Mouse (Mus musculus) CH12.LX (cell line): ENCODE data around the gene Pink1. TPM values are rescaled to one million over a fixed set of nuclear protein-coding genes. Genes with fewer than 3 reads are reported as not detected.

ENCODE experiments used
- DNase-seq: peaks from one replicate; pipeline ENCODE4 v3.0.0-alpha.2; 2013; ENCODE audit errors: extremely low read depth
- H3K27ac ChIP-seq: 2 replicates; pipeline ENCODE4 v1.5.1; 2012; ENCODE audit warnings: low read depth, mild to moderate bottlenecking, control low read depth, moderate library complexity; ENCODE audit not compliant: insufficient read depth
- H3K27me3 ChIP-seq: replicated peaks from 2 replicates; pipeline ENCODE3; 2012; ENCODE audit warnings: inconsistent platforms
- H3K36me3 ChIP-seq, 2 experiments: replicated peaks in 1 of 2; 2 replicates each; pipeline versions ENCODE3 to v1.6.1; 2012; ENCODE audit warnings: inconsistent platforms in 1 of 2, low read length in 1 of 2, mild to moderate bottlenecking in 1 of 2, mixed read lengths in 1 of 2, moderate library complexity in 1 of 2; ENCODE audit not compliant: control insufficient read depth in 1 of 2, insufficient read depth in 1 of 2
- H3K4me1 ChIP-seq, 2 experiments: 2 replicates each; pipeline ENCODE4 v1.6.1; 2012; ENCODE audit warnings: inconsistent platforms in 1 of 2, moderate library complexity in 1 of 2; ENCODE audit not compliant: insufficient read depth in 2 of 2, control insufficient read depth in 1 of 2
- H3K4me2 ChIP-seq: 2 replicates; pipeline ENCODE4 v1.6.1; 2012; ENCODE audit warnings: low read depth, mild to moderate bottlenecking, control low read depth; ENCODE audit not compliant: poor library complexity, insufficient read depth, severe bottlenecking
- H3K4me3 ChIP-seq, 3 experiments: fragments of 150-350 bp in 1 of 3; sonication (generic) in 1 of 3; replicated peaks in 1 of 3; 2 replicates each; pipeline versions ENCODE3 to v1.5.1; 2011 to 2012; ENCODE audit warnings: low read depth in 2 of 3, low read length in 2 of 3, mild to moderate bottlenecking in 2 of 3, moderate library complexity in 2 of 3, control low read depth in 1 of 3, improper control_type of control experiment in 1 of 3, inconsistent platforms in 1 of 3, mixed read lengths in 1 of 3; ENCODE audit not compliant: poor library complexity in 1 of 3
- H3K79me2 ChIP-seq: replicated peaks from 2 replicates; pipeline ENCODE4 v1.6.1; 2012; ENCODE audit warnings: mild to moderate bottlenecking, moderate library complexity; ENCODE audit not compliant: control insufficient read depth, poor library complexity, insufficient read depth, severe bottlenecking; ENCODE audit errors: extremely low read depth
- H3K9ac ChIP-seq: 2 replicates; pipeline ENCODE4 v1.6.1; 2012; ENCODE audit warnings: low read depth, mild to moderate bottlenecking, control low read depth, moderate library complexity; ENCODE audit not compliant: insufficient read depth
- H3K9me3 ChIP-seq: replicated peaks from 2 replicates; pipeline ENCODE3; 2012; ENCODE audit warnings: low read length, inconsistent platforms, mixed read lengths
- CHD1 ChIP-seq: IDR thresholded peaks from 2 replicates; pipeline ENCODE4 v1.6.1; 2012; ENCODE audit warnings: low read depth, low read length, improper control_type of control experiment, inconsistent platforms
- CHD2 ChIP-seq: IDR thresholded peaks from 2 replicates; pipeline ENCODE4 v1.6.1; 2011; ENCODE audit warnings: low read length, improper control_type of control experiment
- CTCF ChIP-seq, 2 experiments: IDR thresholded peaks in 1 of 2; conservative IDR thresholded peaks in 1 of 2; 2 replicates each; pipeline ENCODE4 v1.5.1; 2011 to 2012; ENCODE audit warnings: low read depth in 2 of 2, low read length in 2 of 2, improper control_type of control experiment in 1 of 2, inconsistent platforms in 1 of 2, mild to moderate bottlenecking in 1 of 2, moderate library complexity in 1 of 2
- E2F4 ChIP-seq: IDR thresholded peaks from 2 replicates; pipeline ENCODE4 v1.6.1; 2011; ENCODE audit warnings: low read depth, low read length, improper control_type of control experiment; ENCODE audit not compliant: insufficient replicate concordance
- ETS1 ChIP-seq: conservative IDR thresholded peaks from 2 replicates; pipeline ENCODE4 v1.6.1; 2012; ENCODE audit warnings: low read depth, mild to moderate bottlenecking, inconsistent platforms, low read length, improper control_type of control experiment, moderate library complexity
- HCFC1 ChIP-seq: IDR thresholded peaks from 2 replicates; pipeline ENCODE4 v1.6.1; 2012; ENCODE audit warnings: low read depth, mild to moderate bottlenecking, inconsistent platforms, low read length, improper control_type of control experiment
- JUND ChIP-seq: conservative IDR thresholded peaks from 2 replicates; pipeline ENCODE4 v1.6.1; 2011; ENCODE audit warnings: low read depth, low read length, improper control_type of control experiment
- MAX ChIP-seq: IDR thresholded peaks from 2 replicates; pipeline ENCODE4 v1.6.1; 2011; ENCODE audit warnings: low read length, improper control_type of control experiment
- MAZ ChIP-seq: IDR thresholded peaks from 2 replicates; pipeline ENCODE4 v1.6.1; 2012; ENCODE audit warnings: low read depth, mild to moderate bottlenecking, inconsistent platforms, low read length, improper control_type of control experiment, moderate library complexity
- MYC ChIP-seq: IDR thresholded peaks from 2 replicates; pipeline ENCODE4 v1.6.1; 2011; ENCODE audit warnings: low read depth, mild to moderate bottlenecking, improper control_type of control experiment, low read length
- NELFE ChIP-seq: IDR thresholded peaks from 2 replicates; pipeline ENCODE4 v1.6.1; 2011; ENCODE audit warnings: low read depth, low read length, improper control_type of control experiment
- NRF1 ChIP-seq: IDR thresholded peaks from 2 replicates; pipeline ENCODE4 v1.6.1; 2014; ENCODE audit warnings: low read depth, mild to moderate bottlenecking, inconsistent platforms, low read length, improper control_type of control experiment, moderate library complexity
- PAX5 ChIP-seq: IDR thresholded peaks from 2 replicates; pipeline ENCODE4 v1.6.1; 2012; ENCODE audit warnings: low read length, inconsistent platforms, mixed read lengths
- POLR2A ChIP-seq: IDR thresholded peaks from 2 replicates; pipeline ENCODE4 v1.6.1; 2011; ENCODE audit warnings: low read depth, mild to moderate bottlenecking, improper control_type of control experiment, low read length
- POLR2AphosphoS2 ChIP-seq: IDR thresholded peaks from 2 replicates; pipeline ENCODE4 v1.6.1; 2011; ENCODE audit warnings: low read depth, low read length, improper control_type of control experiment
- RAD21 ChIP-seq: IDR thresholded peaks from 2 replicates; pipeline ENCODE4 v1.6.1; 2011; ENCODE audit warnings: low read depth, mild to moderate bottlenecking, low read length, improper control_type of control experiment, moderate library complexity
- RCOR1 ChIP-seq: conservative IDR thresholded peaks from 2 replicates; pipeline ENCODE4 v1.6.1; 2012; ENCODE audit warnings: low read depth, mild to moderate bottlenecking, inconsistent platforms, low read length, improper control_type of control experiment
- SIN3A ChIP-seq: IDR thresholded peaks from 2 replicates; pipeline ENCODE4 v1.6.1; 2012; ENCODE audit warnings: low read length, improper control_type of control experiment, inconsistent platforms
- SMC3 ChIP-seq: IDR thresholded peaks from 2 replicates; pipeline ENCODE4 v1.6.1; 2011; ENCODE audit warnings: low read depth, low read length, improper control_type of control experiment
- UBTF ChIP-seq: IDR thresholded peaks from 2 replicates; pipeline ENCODE4 v1.6.1; 2012; ENCODE audit warnings: low read depth, mild to moderate bottlenecking, inconsistent platforms, low read length, improper control_type of control experiment, moderate library complexity
- USF2 ChIP-seq: conservative IDR thresholded peaks from 2 replicates; pipeline ENCODE4 v1.6.1; 2011; ENCODE audit warnings: low read depth, low read length, improper control_type of control experiment
- ZC3H11A ChIP-seq: IDR thresholded peaks from 2 replicates; pipeline ENCODE4 v1.6.1; 2012; ENCODE audit warnings: low read depth, mild to moderate bottlenecking, inconsistent platforms, low read length, improper control_type of control experiment
- ZKSCAN1 ChIP-seq: IDR thresholded peaks from 2 replicates; pipeline ENCODE4 v1.6.1; 2012; ENCODE audit warnings: low read depth, inconsistent platforms, low read length, improper control_type of control experiment, borderline replicate concordance
- ZMIZ1 ChIP-seq: IDR thresholded peaks from 2 replicates; pipeline ENCODE4 v1.6.1; 2012; ENCODE audit warnings: low read depth, mild to moderate bottlenecking, inconsistent platforms, low read length, improper control_type of control experiment
- ZNF384 ChIP-seq: IDR thresholded peaks from 2 replicates; pipeline ENCODE4 v1.6.1; 2012; ENCODE audit warnings: low read depth, low read length, improper control_type of control experiment, inconsistent platforms
- dilution Hi-C: fragments of 300-500 bp; cut with MboI; formaldehyde crosslinking; loops from 2 replicates; pipeline ENCODE4 v1.14.3; 2020; ENCODE audit warnings: low sequenced_read_pairs; ENCODE audit not compliant: extremely low pct_unique_long_range_greater_than_20kb, extremely low pct_ligation_motif_present
- in situ Hi-C: fragments of 300-500 bp; cut with MboI; formaldehyde crosslinking; loops from 3 replicates; pipeline ENCODE4 v1.14.3; 2019; ENCODE audit warnings: low sequenced_read_pairs, low pct_ligation_motif_present, low pct_unique_long_range_greater_than_20kb, mixed read lengths
- polyA plus RNA-seq: library from polyadenylated mRNA; unstranded; fragments of >175 nt; gene quantifications from 2 replicates; pipeline ENCODE4 v1.2.1, GENCODE M21; 2012; ENCODE audit warnings: low read depth; ENCODE audit not compliant: insufficient read length
- total RNA-seq, 2 experiments: library from RNA; depleted of rRNA; stranded (reverse); fragments of 300-350 nt in 1 of 2; fragments of >200 nt in 1 of 2; gene quantifications; 2 replicates each; pipeline ENCODE4 v1.2.3; 2012 to 2014

Pink1 gene
- total and polyA plus RNA-seq, 3 experiments, result 7.1 to 10.8 (median 7.2) TPM

GRCm38 (mm10) chr4:138311595-138311994, 14.5 kb downstream of the Pink1 start:
- TF ChIP-seq RAD21 (peak; percentile 22), USF2 (no peak), CTCF (conservative IDR thresholded peaks at IDR 0.05 in 1 of 2, IDR thresholded peaks at IDR 0.05 in 1 of 2; ENCODE audit: low read depth in 2 of 2, low read length in 2 of 2) (peak; percentile 75 to 91), ZNF384 (no peak)
- Histone ChIP-seq H3K4me3 (no peak overlapping the region), H3K27me3 (no peaks in the 10 kb centered on the region), H3K9ac (no peak overlapping the region), H3K36me3 (peaks cover 63 to 94% of the 10 kb centered on the region in 2 experiments), H3K27ac (no peak overlapping the region), H3K4me2 (no peak overlapping the region), H3K9me3 (peaks cover 2% of the 10 kb centered on the region), H3K79me2 (peaks cover 6% of the 10 kb centered on the region), H3K4me1 (peaks cover 0 to 10% of the 10 kb centered on the region in 2 experiments; a peak in 1 of 4 replicates)
- in situ Hi-C loops, result loop anchor here (25.0 kb wide), 1 partner anchor 349 kb away; no protein-coding TSS in a partner anchor
- dilution Hi-C loops, result no loop called here
- no peak for DNase-seq

DNA sequence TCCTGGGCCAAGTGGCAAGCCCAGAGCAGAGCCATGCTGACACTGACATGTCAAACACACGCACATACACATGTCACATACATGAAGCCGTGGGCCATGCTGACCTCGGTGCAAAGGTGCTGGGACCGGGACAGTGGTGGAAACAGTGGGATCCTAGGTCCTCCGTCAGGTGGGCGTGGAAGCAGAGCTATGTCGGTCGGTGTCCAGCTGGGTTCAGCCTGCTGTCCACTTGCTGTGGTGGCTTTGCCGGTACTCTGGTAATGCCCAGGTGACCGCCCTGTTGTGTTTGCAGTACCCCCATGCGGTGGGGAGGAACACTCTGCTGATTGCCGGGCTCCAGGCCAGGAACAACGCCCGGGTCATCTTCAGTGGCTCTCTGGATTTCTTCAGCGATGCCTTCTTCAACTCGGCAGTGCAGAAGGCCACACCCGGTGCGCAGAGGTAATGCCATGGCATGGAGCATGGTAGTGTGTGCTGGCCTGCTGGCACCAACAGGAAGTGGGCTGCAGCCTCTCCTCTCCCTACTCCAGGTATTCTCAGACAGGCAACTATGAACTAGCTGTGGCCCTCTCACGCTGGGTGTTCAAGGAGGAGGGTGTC, 15.7 kb downstream of the Pink1 start:
- H3K79me2 ChIP-seq, result peaks cover 16% of the 10 kb centered on the region
- in situ Hi-C loops (loop anchor here (25.0 kb wide), 1 partner anchor 348 kb away; no protein-coding TSS in a partner anchor), dilution Hi-C loops (no loop called here)
- no peak overlapping the region for H3K27ac ChIP-seq
- no peaks in the 10 kb centered on the region for H3K9me3 ChIP-seq
- no peak for DNase-seq
- H3K4me3 ChIP-seq, result no peak overlapping the region
- peaks cover 4 to 20% of the 10 kb centered on the region in 2 experiments for H3K4me1 ChIP-seq
- H3K9ac ChIP-seq, result no peak overlapping the region
- TF ChIP-seq CTCF (conservative IDR thresholded peaks at IDR 0.05 in 1 of 2, IDR thresholded peaks at IDR 0.05 in 1 of 2; ENCODE audit: low read depth in 2 of 2, low read length in 2 of 2) (no peak), SIN3A (no peak), ETS1 (no peak), CHD1 (no peak), E2F4 (no peak), JUND (no peak), POLR2AphosphoS2 (no peak)
- H3K36me3 ChIP-seq, result peaks cover 63 to 88% of the 10 kb centered on the region in 2 experiments
- no peak overlapping the region for H3K4me2 ChIP-seq
- no peaks in the 10 kb centered on the region for H3K27me3 ChIP-seq

DNA sequence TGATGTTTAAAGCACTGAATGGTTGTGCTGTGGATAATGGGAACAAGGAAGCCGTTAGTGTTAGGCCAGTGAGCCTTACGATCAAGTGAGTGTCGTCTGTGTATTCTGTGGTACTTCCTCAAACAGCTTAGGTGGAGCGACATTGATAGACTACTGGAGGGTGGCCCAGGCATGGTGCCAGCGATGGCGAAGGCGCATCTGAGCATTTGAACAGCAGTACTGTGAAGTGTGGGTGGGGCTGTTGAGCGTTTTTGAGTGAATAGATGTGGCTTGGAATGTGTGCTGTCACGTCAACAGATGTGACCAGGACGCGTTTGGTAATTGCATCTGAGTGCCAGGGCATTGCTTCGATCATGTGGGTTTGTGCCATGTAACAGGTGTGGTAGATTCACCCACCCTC, 18.4 kb downstream of the Pink1 start:
- DNase-seq, result no peak
- H3K9me3 ChIP-seq, result no peaks in the 10 kb centered on the region
- no peaks in the 10 kb centered on the region for H3K27me3 ChIP-seq
- peaks cover 21% of the 10 kb centered on the region for H3K79me2 ChIP-seq
- no peak overlapping the region for H3K9ac ChIP-seq
- no peak overlapping the region for H3K27ac ChIP-seq
- H3K4me3 ChIP-seq, result no peak overlapping the region
- peaks cover 49 to 63% of the 10 kb centered on the region in 2 experiments for H3K36me3 ChIP-seq
- in situ Hi-C loops, result loop anchor here (25.0 kb wide), 1 partner anchor 345 kb away; no protein-coding TSS in a partner anchor
- peaks cover 4 to 32% of the 10 kb centered on the region in 2 experiments for H3K4me1 ChIP-seq
- TF ChIP-seq RCOR1 (no peak), POLR2AphosphoS2 (no peak), NRF1 (no peak), PAX5 (no peak), HCFC1 (no peak), UBTF (no peak), NELFE (no peak), MAX (no peak), ETS1 (no peak), MAZ (no peak), MYC (no peak), ZMIZ1 (no peak), ZKSCAN1 (no peak), RAD21 (no peak), CHD2 (no peak), SMC3 (no peak), POLR2A (no peak), ZC3H11A (no peak)
- TF ChIP-seq, all 38 proteins: peak for 0
- dilution Hi-C loops, result no loop called here
- H3K4me2 ChIP-seq, result no peak overlapping the region
